Mouse (Mus musculus) retina, embryonic 14.5 days (tissue): ENCODE measurements around the gene Gm12355.
"Not testable (repeated sequence)": the region's sequence is repeated elsewhere in the genome, so short reads cannot be mapped to it uniquely, and the experiment has no call there.

ENCODE experiments used
- DNase-seq: peaks from one replicate; pipeline ENCODE4 v3.0.0-alpha.2; 2015; ENCODE audit warnings: low spot score

The Gm12355 gene

DNA sequence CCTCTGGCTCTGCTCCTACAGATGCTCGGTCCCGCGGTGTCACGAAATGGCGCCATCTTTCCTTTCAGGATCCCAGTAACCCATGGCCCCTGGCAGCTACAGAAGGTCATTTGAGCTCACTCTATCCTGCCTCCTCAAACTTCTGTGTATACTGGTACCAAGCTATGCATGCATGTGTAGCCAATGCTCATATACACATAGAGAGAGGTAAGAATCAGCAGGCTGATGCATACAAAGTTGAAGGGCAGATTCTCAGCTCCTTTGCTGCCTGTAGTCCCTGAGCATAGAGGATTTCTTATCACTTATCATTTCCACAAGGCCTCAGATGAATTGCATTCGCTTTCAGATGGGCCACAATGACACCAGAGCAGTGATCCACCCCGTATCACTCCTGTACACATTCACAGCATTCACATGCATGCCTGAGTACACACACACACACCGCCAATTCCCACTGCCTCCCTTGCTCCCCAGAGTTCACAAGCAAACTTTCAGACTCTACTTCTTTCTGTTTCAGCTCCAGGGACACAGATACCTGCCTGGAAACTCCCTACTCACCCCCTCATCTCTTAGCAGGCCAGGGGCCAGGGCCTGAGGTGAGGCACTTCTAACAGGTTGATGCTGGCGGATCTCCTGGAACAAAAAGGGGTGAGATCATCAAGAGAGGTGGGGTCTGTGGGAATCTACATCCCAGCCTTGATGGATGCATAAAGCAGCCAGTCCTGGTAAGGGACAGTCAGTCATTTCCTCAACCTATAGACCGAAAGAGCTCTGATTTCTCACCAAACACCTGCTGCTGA lies at the start of gene Gm12355, which contains the start of gene Gsdma3:
Gene Gm12355 (minus strand): TSS at position 51 of the 800 bp plus-strand sequence.
Gene Gsdma3 (plus strand): TSS at position 750 of the 800 bp plus-strand sequence.
- DNase-seq, result no peak

DNA sequence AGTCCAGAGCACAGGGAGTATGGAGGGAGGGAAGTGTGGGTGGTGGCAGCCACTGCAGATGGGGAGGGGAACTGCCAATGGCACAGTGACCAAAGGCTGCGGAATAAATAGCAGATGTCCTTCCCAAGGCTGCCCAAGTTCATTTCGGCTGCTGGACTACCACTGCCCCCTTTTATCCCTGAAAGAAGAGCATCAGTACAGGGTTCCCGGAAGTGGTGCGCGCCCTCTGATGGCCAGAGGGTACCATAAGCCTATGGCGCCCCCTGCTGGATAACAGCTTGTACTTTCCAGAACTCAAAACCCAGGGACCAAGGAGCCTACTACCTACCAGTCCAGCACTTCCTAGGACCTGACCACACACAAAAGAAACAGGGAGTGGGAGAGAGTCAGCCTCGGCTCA lies 47.7 kb upstream of the Gm12355 start:
- peak; percentile 79 for DNase-seq

DNA sequence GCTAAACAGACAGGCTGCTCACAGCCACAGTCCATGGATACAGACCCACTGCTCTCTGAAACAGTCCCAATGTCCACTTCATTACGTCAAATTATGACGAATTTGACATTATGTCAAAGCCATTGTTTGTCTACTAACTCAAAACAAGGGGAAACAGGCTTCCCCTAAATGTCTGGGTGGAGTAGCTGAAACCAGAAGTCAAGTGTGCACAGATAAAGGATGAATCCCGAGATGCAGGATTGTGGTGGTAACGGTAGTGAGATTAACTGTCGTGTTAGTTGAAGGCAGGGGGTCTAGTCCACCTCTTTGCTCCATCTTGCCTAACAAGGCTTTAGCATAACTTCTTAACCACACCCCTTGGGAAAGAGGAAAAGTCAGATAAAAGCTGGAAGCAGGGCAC lies 47.0 kb upstream of the Gm12355 start:
- no peak for DNase-seq

DNA sequence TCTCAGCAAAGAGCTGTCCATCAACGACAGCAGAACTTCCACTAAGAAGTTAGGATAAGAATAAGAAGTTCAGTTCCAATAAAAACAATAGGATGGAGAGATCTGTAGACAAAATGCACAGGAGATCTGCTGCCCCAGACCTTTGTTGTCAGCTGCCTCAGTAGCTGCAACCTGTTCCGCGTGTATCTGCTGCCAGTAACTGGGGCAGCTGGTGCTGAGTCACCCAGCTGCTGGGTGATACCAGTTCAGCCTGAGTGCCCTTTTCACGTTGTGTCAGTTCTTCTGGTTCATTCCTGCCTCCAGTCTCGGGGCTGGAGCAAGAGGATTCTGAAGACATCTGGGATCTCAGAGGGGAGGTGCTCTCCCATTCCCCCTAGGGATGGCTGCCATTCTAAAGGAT lies 46.4 kb upstream of the Gm12355 start:
- DNase-seq, result no peak

DNA sequence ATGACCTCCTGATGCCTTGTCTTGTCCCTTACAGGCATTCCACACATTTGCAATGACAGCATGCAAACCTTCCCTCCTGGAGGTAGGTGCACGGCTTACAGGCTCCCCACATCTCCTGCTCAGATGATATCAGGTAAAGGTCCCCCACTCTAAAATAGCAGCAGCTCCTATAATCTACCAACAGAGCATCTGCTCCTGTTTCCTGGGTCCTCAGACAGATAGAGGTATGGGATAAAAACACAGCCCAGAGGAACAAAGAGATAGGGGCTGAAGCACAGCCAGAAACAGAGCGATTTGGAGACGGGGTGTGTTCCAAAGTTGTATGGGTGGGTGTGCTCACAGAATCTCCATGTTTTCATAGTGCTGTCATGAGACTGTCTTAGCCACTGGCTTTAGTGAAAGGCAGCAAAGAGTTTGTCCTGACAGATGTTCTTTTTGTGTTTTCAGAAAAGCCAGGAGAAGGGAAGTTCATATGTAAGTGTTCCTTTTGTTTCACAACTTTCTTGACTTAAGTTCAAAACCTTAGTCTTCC lies 45.9 kb upstream of the Gm12355 start:
- no peak for DNase-seq

DNA sequence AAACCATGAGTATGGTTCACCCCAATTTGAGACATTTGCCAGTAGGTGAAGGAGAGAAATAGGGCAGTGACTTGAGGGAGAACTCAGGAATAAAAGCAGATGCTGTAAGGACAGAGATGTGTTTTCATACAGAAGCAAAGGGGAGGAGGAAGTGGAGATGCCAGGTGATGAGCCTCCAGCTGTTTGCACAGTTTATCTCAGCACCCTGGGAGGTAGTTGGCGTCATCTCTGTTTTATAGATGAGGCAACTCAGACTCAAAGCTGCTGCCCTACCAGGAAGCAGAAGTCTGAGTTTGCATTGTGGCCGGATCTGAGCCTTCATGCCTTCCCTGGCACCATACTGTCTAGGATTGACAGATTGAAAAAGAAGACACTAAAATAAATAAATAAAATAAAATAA lies 43.5 kb upstream of the Gm12355 start:
- no peak for DNase-seq

DNA sequence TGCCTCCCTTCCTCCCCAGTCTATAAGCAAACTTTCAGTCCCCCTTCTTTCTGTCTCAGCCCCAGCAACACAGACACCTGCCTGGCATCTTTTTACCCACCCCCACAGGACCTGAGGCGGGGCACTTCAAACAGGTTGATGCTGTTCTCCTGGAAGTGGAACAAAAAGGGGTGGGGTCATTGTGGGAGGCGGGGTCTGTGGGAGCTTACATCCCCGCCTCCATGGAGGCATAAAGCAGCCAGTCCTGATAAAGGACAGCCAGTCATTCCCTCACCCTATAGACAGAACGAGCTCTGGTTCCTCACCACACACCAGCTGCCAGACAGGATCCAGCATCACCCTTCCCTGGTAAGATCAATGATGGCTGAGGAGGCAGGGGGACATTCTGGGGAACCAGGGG lies 38.6 kb upstream of the Gm12355 start, which contains the start of gene Gsdma:
Gene Gsdma (plus strand): TSS at position 261 of the 400 bp plus-strand sequence.
- no peak for DNase-seq

DNA sequence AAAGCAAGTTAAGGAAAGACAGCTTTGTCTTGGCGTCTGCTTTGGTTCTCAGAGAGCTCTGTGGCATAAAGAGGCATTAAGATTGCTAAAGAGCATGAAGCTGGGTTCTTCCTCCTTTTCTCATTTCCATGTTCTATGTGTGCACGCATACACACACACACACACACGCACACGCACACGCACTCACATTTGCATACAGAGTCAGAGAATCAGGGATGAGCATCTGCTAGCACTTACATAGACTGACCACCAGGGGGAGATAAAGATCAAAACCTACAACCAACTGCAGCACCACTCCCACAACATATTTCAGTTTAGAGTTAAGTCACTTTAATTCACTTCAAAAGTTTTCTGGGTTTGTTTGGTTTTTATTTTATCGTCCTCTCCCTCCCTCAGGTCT lies 35.1 kb upstream of the Gm12355 start:
- peak; percentile 87 for DNase-seq

DNA sequence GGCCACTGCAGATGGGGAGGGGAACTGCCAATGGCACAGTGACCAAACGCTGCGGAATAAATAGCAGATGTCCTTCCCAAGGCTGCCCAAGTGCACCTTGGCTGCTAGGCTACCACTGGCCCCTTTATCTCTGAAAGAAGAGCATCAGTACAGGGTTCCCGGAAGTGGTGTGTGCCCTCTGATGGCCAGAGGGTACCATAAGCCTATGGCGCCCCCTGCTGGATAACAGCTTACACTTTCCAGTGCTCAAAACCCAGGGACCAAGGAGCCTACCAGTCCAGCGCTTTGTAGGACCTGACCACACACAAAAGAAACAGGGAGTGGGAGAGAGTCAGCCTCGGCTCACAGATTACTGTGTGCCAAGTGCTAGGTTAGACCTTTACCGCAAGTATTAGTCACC lies 29.6 kb upstream of the Gm12355 start:
- DNase-seq, result peak; percentile 79

DNA sequence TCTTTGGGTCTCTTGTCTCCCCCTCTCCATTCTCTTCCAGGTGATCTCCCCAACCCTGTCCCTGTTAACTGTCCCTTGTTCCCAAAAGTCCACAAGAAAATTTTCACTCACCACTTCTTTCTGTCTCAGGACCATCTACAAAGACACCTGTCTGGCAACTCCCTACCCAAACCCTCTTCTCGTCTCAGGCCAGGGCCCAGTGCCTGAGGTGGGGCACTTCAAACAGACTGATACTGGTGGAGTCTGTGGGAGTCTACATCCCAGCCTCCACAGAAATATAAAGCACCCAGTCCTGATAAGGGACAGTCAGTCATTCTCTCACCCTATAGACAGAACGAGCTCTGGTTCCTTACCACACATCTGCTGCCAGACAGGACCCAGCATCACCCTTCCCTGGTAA lies 21.0 kb upstream of the Gm12355 start, which contains the start of gene Gsdma2:
Gene Gsdma2 (plus strand): TSS at position 301 of the 400 bp plus-strand sequence.
- DNase-seq, result no peak

DNA sequence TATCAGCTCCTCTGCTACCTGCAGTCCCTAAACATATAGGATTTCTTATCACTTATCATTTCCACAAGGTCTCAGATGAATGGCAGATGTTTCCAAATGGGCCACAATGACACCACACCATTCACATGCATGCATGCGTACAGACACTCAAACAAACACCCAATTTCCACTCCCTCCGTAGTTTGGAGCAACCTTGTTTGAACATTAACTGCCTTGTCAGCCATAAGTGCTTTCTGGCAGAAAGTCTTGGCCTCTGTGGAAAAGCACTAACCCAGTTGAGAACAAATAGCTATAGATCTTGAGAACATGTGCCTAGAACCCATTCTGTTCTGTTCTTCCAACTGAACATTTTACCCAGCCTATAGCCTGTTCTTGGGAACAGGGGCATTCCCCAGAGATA lies 20.5 kb upstream of the Gm12355 start:
- no peak for DNase-seq

DNA sequence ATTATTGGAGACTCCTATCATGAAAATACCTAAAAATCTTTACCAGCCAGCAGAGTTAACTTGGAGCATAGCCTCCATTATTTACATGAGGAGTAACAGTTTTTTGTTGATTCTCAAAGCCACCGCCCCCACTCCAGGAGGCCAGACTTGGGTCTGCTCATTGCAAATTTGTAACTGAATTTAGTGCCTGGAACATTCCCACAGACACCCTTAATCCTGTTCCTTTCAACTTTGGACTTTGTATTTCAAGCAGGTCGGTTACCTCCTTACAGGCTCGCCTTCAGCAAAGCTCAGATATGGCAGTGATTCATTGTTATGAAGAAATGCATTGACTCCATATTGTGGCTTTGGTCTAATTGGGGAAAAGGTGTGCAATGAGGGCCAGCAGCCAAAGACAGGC lies 19.3 kb upstream of the Gm12355 start:
- DNase-seq, result no peak

DNA sequence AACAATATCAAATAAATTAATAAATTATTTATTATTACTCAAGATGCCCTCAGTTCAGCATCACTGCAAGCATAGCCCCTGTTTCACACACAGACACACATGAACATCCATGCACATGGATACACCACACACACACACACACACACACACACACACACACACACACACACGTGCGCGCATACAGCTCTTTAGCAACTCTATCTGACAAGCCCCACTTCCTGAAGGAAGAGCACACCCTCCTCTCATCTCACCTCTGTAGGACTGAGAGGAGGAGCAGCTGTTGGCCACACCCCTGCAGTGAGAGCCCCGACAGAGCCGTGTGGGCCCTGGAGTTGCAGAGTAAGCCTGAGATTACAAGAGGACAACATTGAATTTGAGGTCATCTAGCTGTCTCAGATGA lies 14.6 kb upstream of the Gm12355 start:
- no peak for DNase-seq

DNA sequence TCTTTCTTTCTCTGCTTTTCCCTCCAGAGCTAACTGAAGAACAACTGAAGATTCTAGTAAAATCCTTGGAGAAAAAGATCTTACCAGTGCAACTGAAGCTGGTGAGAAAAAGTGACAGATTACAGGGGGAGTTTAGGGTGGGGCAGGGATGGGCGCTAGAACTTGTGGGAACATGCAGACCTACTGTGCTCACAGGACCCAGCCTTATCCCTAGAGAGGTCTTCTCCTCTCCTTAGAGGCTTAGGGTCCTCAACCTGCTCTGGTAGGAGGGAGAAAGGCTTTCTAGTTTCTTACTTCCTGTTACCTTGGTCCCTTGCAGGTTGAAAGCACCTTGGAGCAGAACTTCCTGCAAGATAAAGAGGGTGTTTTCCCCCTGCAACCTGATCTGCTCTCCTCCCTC lies 12.0 kb upstream of the Gm12355 start:
- DNase-seq, result no peak

DNA sequence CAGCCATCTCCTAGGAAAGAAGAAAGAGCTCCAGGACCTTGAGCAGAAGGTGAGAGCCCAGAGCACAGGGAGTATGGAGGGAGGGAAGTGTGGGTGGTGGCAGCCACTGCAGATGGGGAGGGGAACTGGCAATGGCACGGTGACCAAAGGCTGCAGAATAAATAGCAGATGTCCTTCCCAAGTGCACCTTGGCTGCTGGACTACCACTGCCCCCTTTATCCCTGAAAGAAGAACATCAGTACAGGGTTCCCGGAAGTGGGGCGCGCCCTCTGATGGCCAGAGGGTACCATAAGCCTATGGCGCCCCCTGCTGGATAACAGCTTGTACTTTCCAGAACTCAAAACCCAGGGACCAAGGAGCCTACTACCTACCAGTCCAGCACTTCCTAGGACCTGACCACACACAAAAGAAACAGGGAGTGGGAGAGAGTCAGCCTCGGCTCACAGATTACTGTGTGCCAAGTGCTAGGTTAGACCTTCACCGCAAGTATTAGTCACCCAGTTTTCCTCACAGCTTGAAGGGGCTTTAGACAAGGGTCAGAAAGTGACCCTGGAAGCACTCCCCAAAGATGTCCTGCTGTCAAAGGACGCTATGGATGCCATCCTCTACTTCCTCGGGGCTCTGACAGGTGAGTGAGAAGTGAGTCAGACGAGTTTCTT lies 10.0 kb upstream of the Gm12355 start:
- DNase-seq, result peak; percentile 55

DNA sequence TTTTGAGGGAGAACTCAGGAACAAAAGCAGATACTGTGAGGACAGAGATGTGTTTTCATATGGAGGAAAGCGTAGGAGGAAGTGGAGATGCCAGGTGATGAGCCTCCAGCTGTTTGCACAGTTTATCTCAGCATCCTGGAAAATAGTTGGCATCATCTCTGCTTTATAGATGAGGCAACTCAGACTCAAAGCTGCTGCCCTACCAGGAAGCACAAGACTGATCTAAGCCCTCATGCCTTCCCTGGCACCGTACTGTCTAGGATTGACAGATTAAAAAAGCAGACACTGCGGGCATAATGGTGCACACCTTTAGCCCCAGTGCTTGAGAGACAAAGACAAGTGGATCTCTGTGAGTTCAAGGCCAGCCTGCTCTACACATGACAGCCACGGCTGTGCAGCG lies 5.2 kb upstream of the Gm12355 start:
- DNase-seq, result no peak

DNA sequence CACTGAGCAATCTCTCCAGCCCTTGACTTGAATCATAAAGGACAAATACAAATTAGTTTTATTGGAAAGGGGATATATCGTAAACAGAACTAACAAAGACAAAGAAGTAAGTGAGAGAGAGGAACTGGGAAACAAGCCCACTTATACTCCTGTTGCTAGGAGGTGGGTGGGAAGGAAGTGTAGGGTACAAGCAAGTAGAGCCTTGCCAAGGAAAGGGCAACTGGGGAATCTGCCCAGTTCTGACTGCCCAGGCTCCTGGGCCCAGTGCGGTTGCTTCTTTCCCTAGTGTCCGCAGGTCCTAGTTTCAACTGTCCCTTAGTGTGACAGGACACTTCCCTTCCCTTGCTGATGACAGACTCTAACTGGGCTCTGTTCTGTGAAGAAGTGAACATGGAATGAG lies 3.2 kb upstream of the Gm12355 start:
- DNase-seq, result no peak

DNA sequence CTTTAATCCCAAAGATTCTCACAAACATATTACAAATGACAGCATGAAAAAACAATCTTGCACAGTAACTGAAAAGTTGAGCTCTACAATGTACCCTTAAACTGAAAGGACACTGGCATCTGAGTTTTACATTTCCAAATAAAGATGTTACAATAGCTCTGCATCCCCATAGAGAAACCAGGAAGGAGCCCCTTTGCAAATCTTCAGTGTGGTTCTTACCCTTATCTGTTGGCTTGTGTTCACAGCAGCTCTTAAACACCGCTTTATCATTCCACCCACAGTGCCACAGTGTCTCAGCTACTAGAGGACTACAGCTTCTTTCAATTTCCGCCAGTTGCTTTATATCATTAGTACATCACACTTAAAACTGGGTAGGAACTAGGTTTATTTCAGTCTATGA lies 1.1 kb downstream of the Gm12355 start:
- not testable (repeated sequence) for DNase-seq

DNA sequence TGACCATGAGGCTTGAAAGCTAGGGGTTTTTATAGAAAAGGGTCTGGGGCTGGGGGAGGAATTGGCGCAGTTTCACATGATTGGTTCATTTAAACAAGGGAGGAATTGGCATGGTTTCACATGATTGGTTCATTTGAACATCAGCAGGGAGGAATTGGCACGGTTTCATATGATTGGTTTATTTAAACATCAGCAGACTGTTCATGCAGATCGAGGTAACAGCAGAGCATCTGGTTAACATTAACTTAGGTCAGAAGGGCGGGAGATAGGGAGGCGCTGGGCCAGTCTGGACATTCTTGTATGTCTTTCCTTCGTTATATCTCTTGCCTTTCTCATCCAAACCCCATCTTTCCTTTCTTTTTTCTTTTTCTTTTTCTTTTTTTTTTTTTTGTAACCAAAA lies 1.5 kb downstream of the Gm12355 start:
- not testable (repeated sequence) for DNase-seq

DNA sequence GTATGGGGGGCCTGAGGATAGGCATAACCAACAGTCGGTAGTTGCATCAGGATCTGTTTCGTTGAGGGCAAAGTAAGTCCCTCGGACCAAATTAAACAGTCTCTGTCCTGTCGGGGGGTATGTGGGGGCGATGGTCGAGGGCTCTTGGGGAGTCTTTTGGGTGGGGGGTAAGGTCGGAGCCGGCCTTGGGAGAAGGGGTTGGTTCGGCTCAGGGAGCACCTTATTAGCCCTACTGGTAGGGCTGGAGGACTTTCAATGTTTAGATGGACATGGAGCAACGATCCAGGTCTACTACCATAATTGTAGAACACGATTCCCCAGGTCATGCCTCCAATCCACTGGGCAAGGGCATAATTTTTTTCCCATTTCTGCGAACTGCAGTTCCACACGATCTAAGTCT lies 4.7 kb downstream of the Gm12355 start:
- DNase-seq, result no peak

DNA sequence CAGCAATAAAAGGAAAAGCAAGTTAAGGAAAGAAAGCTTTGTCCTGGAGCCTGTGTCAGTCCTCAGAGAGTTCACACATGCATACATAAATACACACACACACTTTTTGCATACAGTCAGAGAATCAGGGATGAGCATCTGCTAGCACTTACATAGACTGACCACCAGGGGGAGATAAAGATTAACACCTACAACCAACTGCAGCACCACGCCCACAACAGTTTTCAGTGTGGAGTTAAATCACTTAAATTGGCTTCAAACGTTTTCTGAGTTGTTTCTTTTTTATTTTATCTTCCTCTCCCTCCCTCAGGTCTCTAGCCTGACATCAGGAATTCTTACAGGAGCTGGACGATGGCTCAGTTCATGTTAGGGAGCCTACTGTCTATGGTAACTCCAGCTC lies 18.7 kb downstream of the Gm12355 start:
- DNase-seq, result peak; percentile 87

DNA sequence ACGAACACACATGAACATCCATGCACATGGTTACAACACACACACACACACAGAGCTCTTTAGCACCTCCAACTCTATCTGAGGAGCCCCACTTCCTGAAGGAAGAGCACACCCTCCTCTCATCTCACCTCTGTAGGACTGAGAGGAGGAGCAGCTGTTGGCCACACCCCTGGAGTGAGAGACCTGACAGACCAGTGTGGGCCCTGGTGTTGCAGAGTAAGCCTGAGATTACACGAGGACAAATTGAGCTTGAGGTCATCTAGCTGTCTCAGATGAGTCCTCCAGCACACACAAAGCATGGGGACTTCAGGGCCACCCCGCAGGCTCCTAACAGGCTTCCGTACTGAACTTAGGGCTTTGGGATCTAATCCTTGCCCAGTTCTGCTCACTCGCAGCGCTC lies 20.6 kb downstream of the Gm12355 start:
- not testable (repeated sequence) for DNase-seq

DNA sequence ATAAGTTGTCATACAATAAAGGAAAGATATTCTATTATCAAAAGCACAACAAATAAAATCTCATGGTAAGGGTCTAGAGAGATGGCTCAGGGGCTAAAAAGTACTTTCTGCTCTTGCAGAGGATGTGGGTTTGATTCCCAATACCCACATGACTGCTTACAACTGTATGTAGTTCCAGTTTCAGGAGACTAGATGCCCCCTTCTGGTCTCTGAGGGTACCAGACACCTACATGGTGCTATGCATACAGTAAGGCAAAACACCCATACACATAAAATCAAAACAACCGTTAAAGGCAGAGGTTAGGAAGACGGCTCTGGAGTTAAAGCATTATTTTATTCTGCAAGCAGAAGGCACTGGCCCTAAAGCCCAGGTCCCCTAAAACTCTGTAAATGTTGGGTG lies 21.5 kb downstream of the Gm12355 start:
- DNase-seq, result no peak
